9 mouse cellular contexts compared by ENCODE assay signal in genomic region chr3:119154604-119155444, GRCm38 (mm10).
DNase-seq lines count a peak whose midpoint lies in the region; ATAC-seq lines count a peak whose summit lies in the region.
"Had no signal": no experiment of that assay in that cellular context is flagged by ENCODE, and none has a peak within 500 bp of the region (broad histone marks: within the 10 kb centered on the region; RNA-seq: fewer than 3 reads in every experiment).

No protein-coding gene starts in this region.

- H3K36me3 ChIP-seq in heart, embryonic 14.5 days (ENCODE audit: control insufficient read depth, insufficient read depth, low read length), result no peaks in the 10 kb centered on the region
- H3K36me3 ChIP-seq in embryonic facial prominence, embryonic 15.5 days, result no peaks in the 10 kb centered on the region
- no peaks in the 10 kb centered on the region for H3K36me3 ChIP-seq in midbrain, embryonic 10.5 days
- no peaks in the 10 kb centered on the region for H3K36me3 ChIP-seq in liver, embryonic 12.5 days

- 0 out of 2 replicates have a peak overlapping the region, but pooled peaks have one; percentile 5 for H3K4me2 ChIP-seq in heart, embryonic 14.5 days (ENCODE audit: low read length)
- H3K4me2 ChIP-seq in embryonic facial prominence, embryonic 15.5 days (replicated peaks), result peak overlapping the region; percentile 41
- no peak overlapping the region for H3K4me2 ChIP-seq in liver, embryonic 12.5 days

- H3K4me1 ChIP-seq in heart, embryonic 14.5 days (ENCODE audit: control insufficient read depth in 2 of 2, insufficient read depth in 2 of 2, low read length in 2 of 2), result no peaks in the 10 kb centered on the region
- H3K4me1 ChIP-seq in embryonic facial prominence, embryonic 15.5 days, result peaks cover 6% of the 10 kb centered on the region; the same call in 1 of the 2 replicates
- H3K4me1 ChIP-seq in midbrain, embryonic 10.5 days, result peaks cover 16% of the 10 kb centered on the region
- H3K4me1 ChIP-seq in liver, embryonic 12.5 days, result no peaks in the 10 kb centered on the region

- H3K9ac ChIP-seq in heart, embryonic 14.5 days (ENCODE audit: low read length), result no peak overlapping the region
- no peak overlapping the region for H3K9ac ChIP-seq in embryonic facial prominence, embryonic 15.5 days
- no peak overlapping the region for H3K9ac ChIP-seq in liver, embryonic 12.5 days

- WGBS in heart, embryonic 14.5 days, result 60% methylated on average over 17 of the region's 17 CpGs
- WGBS in embryonic facial prominence, embryonic 15.5 days, result 29% methylated on average over 17 of the region's 17 CpGs
- 18% methylated on average over 17 of the region's 17 CpGs for WGBS in midbrain, embryonic 10.5 days
- WGBS in liver, embryonic 12.5 days (ENCODE audit: insufficient replicate concordance), result 52% methylated on average over 17 of the region's 17 CpGs

- H3K4me3 ChIP-seq in heart, embryonic 14.5 days (ENCODE audit: control insufficient read depth in 1 of 2, insufficient read depth in 1 of 2, low read depth in 1 of 2, low read length in 2 of 2), result no peak overlapping the region
- peak overlapping the region; percentile 12; the same call in 1 of the 2 replicates for H3K4me3 ChIP-seq in embryonic facial prominence, embryonic 15.5 days (replicated peaks)
- H3K4me3 ChIP-seq in midbrain, embryonic 10.5 days, result peak overlapping the region; percentile 45
- no peak overlapping the region for H3K4me3 ChIP-seq in liver, embryonic 12.5 days

- DNase-seq in heart, adult 8-10 months (ENCODE audit: low spot score), result no peak
- DNase-seq in brain, adult 2 months (ENCODE audit: low read depth, low spot score), result peak; percentile 26
- DNase-seq in midbrain, embryonic 10.5 days (ENCODE audit: low spot score), result peak; percentile 60
- DNase-seq in yolk sac, embryonic 10.5 days (ENCODE audit: low spot score), result no peak
- DNase-seq in spleen, postnatal 36 days (ENCODE audit: low spot score in 2 of 2), result no peak
- DNase-seq: lung, adult 18-20 months had no signal

- no peak for ATAC-seq in heart, embryonic 14.5 days (ENCODE audit: insufficient number of reproducible peaks, insufficient read depth, low FRiP score, low read depth)
- no peak for ATAC-seq in embryonic facial prominence, embryonic 15.5 days (ENCODE audit: insufficient number of reproducible peaks, low FRiP score, low TSS enrichment, low read depth)
- ATAC-seq in liver, embryonic 12.5 days, result no peak

- H3K27ac ChIP-seq in heart, embryonic 14.5 days (replicated peaks in 1 of 2; ENCODE audit: control insufficient read depth in 1 of 2, insufficient read depth in 1 of 2, low read depth in 2 of 2, low read length in 2 of 2), result no peak overlapping the region
- 0 out of 2 replicates have a peak overlapping the region, but pooled peaks have one; percentile 11 for H3K27ac ChIP-seq in embryonic facial prominence, embryonic 15.5 days (replicated peaks)
- peak overlapping the region; percentile 77 for H3K27ac ChIP-seq in midbrain, embryonic 10.5 days (replicated peaks)
- no peak overlapping the region for H3K27ac ChIP-seq in liver, embryonic 12.5 days

- no peaks in the 10 kb centered on the region for H3K9me3 ChIP-seq in heart, embryonic 14.5 days (ENCODE audit: control insufficient read depth, low read length)
- no peaks in the 10 kb centered on the region for H3K9me3 ChIP-seq in embryonic facial prominence, embryonic 15.5 days (replicated peaks)
- no peaks in the 10 kb centered on the region for H3K9me3 ChIP-seq in midbrain, embryonic 10.5 days (replicated peaks)
- 0 out of 2 replicates have a peak, but pooled peaks cover 3% of the 10 kb centered on the region for H3K9me3 ChIP-seq in liver, embryonic 12.5 days (replicated peaks)

- H3K27me3 ChIP-seq in heart, embryonic 14.5 days (ENCODE audit: control insufficient read depth, insufficient read depth, low read length), result no peaks in the 10 kb centered on the region
- no peaks in the 10 kb centered on the region for H3K27me3 ChIP-seq in embryonic facial prominence, embryonic 15.5 days
- peaks cover 25% of the 10 kb centered on the region for H3K27me3 ChIP-seq in midbrain, embryonic 10.5 days (ENCODE audit: low read depth, poor library complexity, severe bottlenecking)
- H3K27me3 ChIP-seq in liver, embryonic 12.5 days (replicated peaks), result no peaks in the 10 kb centered on the region

Comparison
In these comparisons a context has a peak if more than half of its experiments do, and no peak if none do; other contexts are left out.
1. H3K27ac ChIP-seq: peak in embryonic facial prominence, embryonic 15.5 days (single experiment) and midbrain, embryonic 10.5 days (single experiment); none in heart, embryonic 14.5 days (0 of 2) and liver, embryonic 12.5 days (single experiment).
2. H3K4me3 ChIP-seq: peak in embryonic facial prominence, embryonic 15.5 days (single experiment) and midbrain, embryonic 10.5 days (single experiment); none in heart, embryonic 14.5 days (0 of 2) and liver, embryonic 12.5 days (single experiment).
3. DNase-seq: peak in brain, adult 2 months (single experiment) and midbrain, embryonic 10.5 days (single experiment); none in heart, adult 8-10 months (single experiment), yolk sac, embryonic 10.5 days (single experiment) and spleen, postnatal 36 days (0 of 2).